Mouse (Mus musculus) testis, adult 2 months (tissue): ENCODE measurements around the gene Strn4.

Experiments used
- CTCF ChIP-seq: fragments of 200-500 bp; IDR thresholded peaks from 2 replicates; pipeline ENCODE4 v1.5.1; 2012; ENCODE audit warnings: low read depth, mild to moderate bottlenecking, inconsistent platforms, low read length, moderate library complexity; ENCODE audit not compliant: control insufficient read depth, insufficient read depth, insufficient replicate concordance
- POLR2A ChIP-seq: fragments of 200-500 bp; IDR thresholded peaks from 2 replicates; pipeline ENCODE4 v1.6.1; 2012; ENCODE audit warnings: low read depth, mild to moderate bottlenecking, inconsistent platforms, low read length, moderate library complexity; ENCODE audit not compliant: control insufficient read depth

GRCm38 (mm10) chr7:16847507-16847906 is 31.8 kb downstream of the Strn4 start:
- no peak for TF ChIP-seq CTCF
- no peak for TF ChIP-seq POLR2A
